Mouse (Mus musculus) G1E (cell line): ENCODE results near the gene H2-Oa.

Experiments
- CTCF ChIP-seq: IDR thresholded peaks from 2 replicates; pipeline ENCODE4 v1.5.1; 2012; ENCODE audit warnings: low read depth, low read length, inconsistent platforms, mixed read lengths
- GATA1 ChIP-seq: IDR thresholded peaks from 2 replicates; pipeline ENCODE4 v1.6.1; 2012; ENCODE audit warnings: borderline replicate concordance, low read length, inconsistent platforms, mixed read lengths
- GATA2 ChIP-seq: IDR thresholded peaks from 2 replicates; pipeline ENCODE4 v1.6.1; 2012; ENCODE audit warnings: low read depth, low read length, inconsistent platforms, borderline replicate concordance
- POLR2AphosphoS5 ChIP-seq: IDR thresholded peaks from 2 replicates; pipeline ENCODE4 v1.6.1; 2012; ENCODE audit warnings: low read depth, low read length, inconsistent platforms; ENCODE audit not compliant: insufficient replicate concordance
- TAL1 ChIP-seq: conservative IDR thresholded peaks from 2 replicates; pipeline ENCODE4 v1.6.1; 2012; ENCODE audit warnings: low read depth, low read length, inconsistent platforms, mixed read lengths

- TF ChIP-seq CTCF, result no peak
- TF ChIP-seq GATA1, result no peak
- no peak for TF ChIP-seq TAL1
- TF ChIP-seq GATA2, result no peak
- TF ChIP-seq POLR2AphosphoS5, result 0 out of 2 replicates have a peak, but pooled peaks have one; percentile 48
These were observed 36.3 kb downstream of the H2-Oa start for GRCm38 (mm10) chr17:34128264-34128937.
